28 mouse cellular contexts compared by ENCODE assay signal in genomic region chr14:28801681-28802080, GRCm38 (mm10).
"Had no signal": no experiment of that assay in that cellular context is flagged by ENCODE, and none has a peak within 500 bp of the region (broad histone marks: within the 10 kb centered on the region; RNA-seq: fewer than 3 reads in every experiment).

No protein-coding gene starts in this region.

- ATAC-seq: hindbrain, postnatal 0 days; intestine, embryonic 16.5 days had no signal

- H3K9ac ChIP-seq: heart, embryonic 13.5 days; heart, embryonic 15.5 days; hindbrain, embryonic 13.5 days; hindbrain, embryonic 15.5 days; kidney, embryonic 15.5 days; limb, embryonic 13.5 days; liver, embryonic 13.5 days; liver, embryonic 15.5 days had no signal

- H3K4me3 ChIP-seq: gastrocnemius, adult 2 months; heart, embryonic 13.5 days; heart, embryonic 15.5 days; hindbrain, embryonic 13.5 days; hindbrain, embryonic 15.5 days; kidney, embryonic 15.5 days; limb, embryonic 13.5 days; liver, embryonic 13.5 days; liver, embryonic 15.5 days had no signal

- H3K27ac ChIP-seq: gastrocnemius, adult 2 months; heart, embryonic 13.5 days; heart, embryonic 15.5 days; hindbrain, embryonic 13.5 days; hindbrain, embryonic 15.5 days; hindbrain, postnatal 0 days; kidney, embryonic 15.5 days; kidney, postnatal 0 days; limb, embryonic 13.5 days; liver, embryonic 13.5 days; liver, embryonic 15.5 days had no signal

- H3K4me2 ChIP-seq: heart, embryonic 11.5 days; heart, embryonic 13.5 days; heart, embryonic 15.5 days; hindbrain, embryonic 13.5 days; hindbrain, embryonic 15.5 days; kidney, embryonic 15.5 days; limb, embryonic 13.5 days; liver, embryonic 11.5 days; liver, embryonic 13.5 days; liver, embryonic 15.5 days had no signal

- H3K9me3 ChIP-seq: heart, embryonic 15.5 days; hindbrain, embryonic 15.5 days; kidney, embryonic 15.5 days; limb, embryonic 13.5 days; liver, embryonic 13.5 days; liver, embryonic 15.5 days had no signal

- H3K36me3 ChIP-seq: heart, embryonic 13.5 days; heart, embryonic 15.5 days; hindbrain, embryonic 13.5 days; hindbrain, embryonic 15.5 days; kidney, embryonic 15.5 days; limb, embryonic 13.5 days; liver, embryonic 13.5 days; liver, embryonic 15.5 days had no signal

- H3K4me1 ChIP-seq: heart, embryonic 13.5 days; heart, embryonic 15.5 days; liver, embryonic 13.5 days; liver, embryonic 15.5 days had no signal

- DNase-seq: gastrocnemius, adult 2 months; gastrocnemius, postnatal 10 days; gastrocnemius, postnatal 25 days; heart, adult 18-20 months; heart, postnatal 14 days; heart, postnatal 36 days; kidney, adult 11 months; kidney, adult 2 months; kidney, adult 9 months; kidney, postnatal 14 days; kidney, postnatal 36 days; layer of hippocampus, adult 9-11 months; layer of hippocampus, postnatal 36 days; left cerebral cortex, postnatal 4 days; liver; liver, embryonic 13.5 days had no signal

- H3K27me3 ChIP-seq: hindbrain, embryonic 13.5 days; hindbrain, embryonic 15.5 days; kidney, embryonic 15.5 days; liver, embryonic 13.5 days; liver, embryonic 15.5 days had no signal
